Mouse (Mus musculus) G1E (cell line): ENCODE measurements around the gene Ctps2.

Experiments
- CTCF ChIP-seq: IDR thresholded peaks from 2 replicates; pipeline ENCODE4 v1.5.1; 2012; ENCODE audit warnings: low read depth, low read length, inconsistent platforms, mixed read lengths
- TAL1 ChIP-seq: conservative IDR thresholded peaks from 2 replicates; pipeline ENCODE4 v1.6.1; 2012; ENCODE audit warnings: low read depth, low read length, inconsistent platforms, mixed read lengths

GRCm38 (mm10) chrX:162949811-162950439 lies 48.9 kb downstream of the Ctps2 start:
- no peak for TF ChIP-seq CTCF
- no peak for TF ChIP-seq TAL1
